Mouse (Mus musculus): ENCODE measurements around the gene Daam2. TPM values are rescaled to one million over a fixed set of nuclear protein-coding genes. Genes with fewer than 3 reads are reported as not detected.
"Not testable (repeated sequence)": the region's sequence is repeated elsewhere in the genome, so short reads cannot be mapped to it uniquely, and the experiment has no call there.

Gene Daam2
- polyA plus RNA-seq, 1 experiment = 19.0 TPM

DNA sequence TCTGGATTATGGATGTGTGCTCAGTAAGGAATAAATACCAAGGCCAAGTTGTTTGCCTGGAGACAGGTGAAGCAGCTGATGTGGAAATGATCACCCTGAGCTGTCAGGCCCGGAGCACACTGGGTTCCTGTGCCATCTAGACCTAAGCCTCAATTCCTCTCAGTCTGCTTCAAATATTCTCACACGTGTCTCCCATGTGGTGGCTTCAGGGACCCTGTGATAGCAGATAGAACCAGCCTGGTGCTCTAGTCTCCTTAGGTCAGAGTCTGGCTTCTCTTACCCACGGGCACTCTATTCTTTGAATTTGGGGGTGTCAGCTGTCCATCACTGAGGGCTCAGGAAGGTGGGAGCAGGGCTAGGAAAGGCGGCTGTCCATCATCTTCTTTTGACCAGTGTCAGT is 124.4 kb downstream of the Daam2 start:
- TF ChIP-seq CTCF (IDR thresholded peaks at IDR 0.05; ENCODE audit: borderline replicate concordance, insufficient read depth, low read length) (no peak), POLR2A (IDR thresholded peaks at IDR 0.05; ENCODE audit: low read depth, low read length) (no peak)
- no peak overlapping the region for H3K4me3 ChIP-seq (ENCODE audit: insufficient read depth, low read length)
- H3K4me1 ChIP-seq (ENCODE audit: control insufficient read depth, insufficient read depth, low read length) = no peaks in the 10 kb centered on the region
- no peak overlapping the region for H3K27ac ChIP-seq (ENCODE audit: insufficient read depth, low read length)

DNA sequence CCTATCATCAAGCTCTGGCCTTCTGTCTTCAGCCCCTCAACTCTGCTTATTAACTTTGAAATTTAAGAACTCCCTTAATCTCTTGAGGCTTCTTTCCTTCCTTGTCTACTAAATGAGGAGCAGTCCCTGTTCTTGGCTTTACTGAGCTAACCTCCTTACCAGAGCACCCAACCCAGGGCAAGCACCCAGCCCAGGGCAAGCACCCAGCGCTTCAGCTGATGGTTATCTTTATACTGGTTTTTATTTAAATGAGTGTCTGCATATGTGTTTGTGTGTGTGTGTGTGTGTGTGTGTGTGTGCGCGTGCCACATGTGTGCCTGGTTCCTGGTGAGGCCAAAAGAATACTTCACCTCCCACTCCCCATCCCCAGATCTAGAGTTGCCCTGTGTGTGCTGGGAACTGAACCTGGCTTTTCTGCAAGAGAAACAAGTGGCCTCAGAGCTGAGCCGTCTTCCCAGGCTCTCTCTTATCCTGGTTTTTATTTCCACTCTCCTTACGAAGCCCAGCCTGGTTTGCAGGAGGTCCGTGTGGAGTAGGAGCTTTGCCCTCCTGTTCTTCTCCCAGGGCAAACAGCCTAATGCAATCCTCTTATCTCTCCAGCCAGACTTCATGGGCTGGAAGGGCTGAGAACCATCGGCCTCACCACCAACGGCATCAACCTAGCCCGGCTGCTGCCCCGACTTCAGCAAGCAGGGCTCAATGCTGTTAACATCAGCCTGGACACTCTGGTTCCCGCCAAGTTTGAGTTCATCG is 125.1 kb downstream of the Daam2 start:
- TF ChIP-seq POLR2A (IDR thresholded peaks at IDR 0.05; ENCODE audit: low read depth, low read length) (no peak), CTCF (IDR thresholded peaks at IDR 0.05; ENCODE audit: borderline replicate concordance, insufficient read depth, low read length) (no peak)
- no peak overlapping the region for H3K27ac ChIP-seq (ENCODE audit: insufficient read depth, low read length)
- H3K4me3 ChIP-seq (ENCODE audit: insufficient read depth, low read length) = no peak overlapping the region
- H3K4me1 ChIP-seq (ENCODE audit: control insufficient read depth, insufficient read depth, low read length) = no peaks in the 10 kb centered on the region

DNA sequence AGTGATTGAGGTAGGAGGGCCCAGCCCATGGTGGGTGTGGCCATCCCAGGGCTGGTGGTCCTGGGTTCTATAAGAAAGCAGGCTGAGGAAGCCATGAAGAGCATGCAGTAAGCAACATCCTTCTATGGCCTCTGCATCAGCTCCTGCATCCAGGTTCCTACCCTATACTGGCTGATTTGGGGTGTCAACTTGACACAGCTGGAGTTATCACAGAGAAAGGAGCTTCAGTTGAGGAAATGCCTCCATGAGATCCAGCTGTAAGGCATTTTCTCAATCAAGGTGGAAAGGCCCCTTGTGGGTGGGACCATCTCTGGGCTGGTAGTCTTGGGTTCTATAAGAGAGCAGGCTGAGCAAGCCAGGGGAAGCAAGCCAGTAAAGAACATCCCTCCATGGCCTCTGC is 126.8 kb downstream of the Daam2 start:
- H3K4me3 ChIP-seq (ENCODE audit: insufficient read depth, low read length); H3K4me1 ChIP-seq (ENCODE audit: control insufficient read depth, insufficient read depth, low read length); H3K27ac ChIP-seq (ENCODE audit: insufficient read depth, low read length): not testable (repeated sequence)

DNA sequence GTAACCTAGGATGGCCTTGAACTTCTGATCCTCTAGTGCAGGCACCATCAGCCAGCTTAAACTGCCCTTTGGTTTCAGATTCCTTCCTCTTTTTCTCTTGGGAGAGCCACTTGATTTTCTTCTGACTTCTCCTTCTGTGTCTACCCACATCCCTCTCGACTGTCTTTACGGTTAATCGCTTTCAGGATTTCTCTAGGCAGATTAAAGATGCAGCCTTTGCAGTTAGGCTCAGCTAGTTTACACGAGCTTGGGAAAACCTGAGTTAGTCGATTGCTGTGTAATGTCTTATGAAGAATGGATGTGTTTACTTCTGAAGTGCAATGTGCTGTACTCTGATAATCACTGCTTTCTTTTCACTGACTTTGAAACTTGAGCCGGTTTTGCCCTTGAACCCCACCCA is 127.5 kb downstream of the Daam2 start:
- H3K4me1 ChIP-seq (ENCODE audit: control insufficient read depth, insufficient read depth, low read length) = peaks cover 6% of the 10 kb centered on the region
- no peak for TF ChIP-seq POLR2A (IDR thresholded peaks at IDR 0.05; ENCODE audit: low read depth, low read length)
- no peak overlapping the region for H3K27ac ChIP-seq (ENCODE audit: insufficient read depth, low read length)
- no peak overlapping the region for H3K4me3 ChIP-seq (ENCODE audit: insufficient read depth, low read length)

DNA sequence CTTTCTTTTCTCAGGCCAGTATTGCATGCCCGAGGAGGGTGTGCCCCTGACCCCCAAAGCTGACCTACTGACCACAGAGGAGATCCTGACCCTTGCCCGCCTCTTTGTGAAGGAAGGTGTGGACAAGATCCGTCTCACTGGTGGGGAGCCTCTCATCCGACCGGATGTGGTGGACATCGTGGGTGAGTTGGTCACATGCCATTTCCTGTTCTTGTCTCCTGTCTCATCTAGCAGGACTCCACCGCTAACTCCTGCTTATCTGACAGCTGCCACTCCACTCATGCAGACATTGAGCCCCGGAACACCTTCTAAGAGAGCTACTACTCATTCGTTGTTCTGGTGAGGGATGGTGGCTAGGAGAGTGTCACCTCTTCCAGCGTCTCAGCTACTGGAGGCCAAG is 129.1 kb downstream of the Daam2 start:
- Histone ChIP-seq H3K4me3 (ENCODE audit: insufficient read depth, low read length) (no peak overlapping the region), H3K4me1 (ENCODE audit: control insufficient read depth, insufficient read depth, low read length) (peaks cover 7% of the 10 kb centered on the region), H3K27ac (ENCODE audit: insufficient read depth, low read length) (no peak overlapping the region)
- TF ChIP-seq CTCF (IDR thresholded peaks at IDR 0.05; ENCODE audit: borderline replicate concordance, insufficient read depth, low read length) = no peak
- no peak for TF ChIP-seq POLR2A (IDR thresholded peaks at IDR 0.05; ENCODE audit: low read depth, low read length)

DNA sequence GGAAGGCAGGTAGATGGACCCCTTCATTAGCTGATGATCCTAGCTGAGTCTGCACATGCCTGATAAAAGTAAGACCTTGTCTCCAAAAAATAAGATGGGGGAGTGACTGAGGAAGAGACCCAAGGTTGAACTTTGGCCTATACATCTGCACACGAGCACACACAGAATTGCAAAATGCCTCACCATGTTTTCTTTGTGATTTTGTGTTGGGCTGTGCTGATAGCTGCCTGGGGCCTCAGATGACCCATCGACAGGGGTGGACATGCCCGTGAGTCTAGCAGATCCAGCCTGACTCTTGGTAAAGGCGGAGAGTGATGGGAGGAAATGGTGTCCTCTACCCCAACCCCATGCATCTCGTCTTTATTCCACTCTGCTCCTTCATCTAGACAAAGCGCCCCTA is 129.9 kb downstream of the Daam2 start:
- TF ChIP-seq POLR2A (IDR thresholded peaks at IDR 0.05; ENCODE audit: low read depth, low read length) (no peak), CTCF (IDR thresholded peaks at IDR 0.05; ENCODE audit: borderline replicate concordance, insufficient read depth, low read length) (no peak)
- H3K4me1 ChIP-seq (ENCODE audit: control insufficient read depth, insufficient read depth, low read length) = peaks cover 15% of the 10 kb centered on the region
- H3K4me3 ChIP-seq (ENCODE audit: insufficient read depth, low read length) = no peak overlapping the region
- no peak overlapping the region for H3K27ac ChIP-seq (ENCODE audit: insufficient read depth, low read length)

DNA sequence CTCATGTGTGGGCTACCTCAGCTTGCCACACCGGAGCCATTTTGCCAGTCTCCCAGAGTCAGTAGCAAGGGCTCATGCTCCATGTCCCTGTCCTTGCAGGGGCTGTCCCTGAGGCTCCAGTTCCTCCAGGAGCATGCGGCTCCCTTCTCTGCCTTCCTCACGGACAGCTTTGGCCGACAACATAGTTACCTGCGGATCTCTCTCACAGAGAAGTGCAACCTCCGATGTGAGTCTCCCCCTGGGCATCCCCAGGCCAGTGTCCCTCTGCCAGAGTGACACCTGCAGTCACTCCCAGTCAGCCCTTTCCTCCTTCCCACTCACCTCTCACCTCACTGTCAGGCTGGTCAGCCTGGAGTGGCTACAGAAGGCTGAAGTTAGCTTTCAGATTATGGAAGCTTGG is 131.1 kb downstream of the Daam2 start:
- Histone ChIP-seq H3K4me1 (ENCODE audit: control insufficient read depth, insufficient read depth, low read length) (peaks cover 15% of the 10 kb centered on the region), H3K27ac (ENCODE audit: insufficient read depth, low read length) (peak overlapping the region; percentile 68), H3K4me3 (ENCODE audit: insufficient read depth, low read length) (no peak overlapping the region)
- TF ChIP-seq CTCF (IDR thresholded peaks at IDR 0.05; ENCODE audit: borderline replicate concordance, insufficient read depth, low read length) = no peak

DNA sequence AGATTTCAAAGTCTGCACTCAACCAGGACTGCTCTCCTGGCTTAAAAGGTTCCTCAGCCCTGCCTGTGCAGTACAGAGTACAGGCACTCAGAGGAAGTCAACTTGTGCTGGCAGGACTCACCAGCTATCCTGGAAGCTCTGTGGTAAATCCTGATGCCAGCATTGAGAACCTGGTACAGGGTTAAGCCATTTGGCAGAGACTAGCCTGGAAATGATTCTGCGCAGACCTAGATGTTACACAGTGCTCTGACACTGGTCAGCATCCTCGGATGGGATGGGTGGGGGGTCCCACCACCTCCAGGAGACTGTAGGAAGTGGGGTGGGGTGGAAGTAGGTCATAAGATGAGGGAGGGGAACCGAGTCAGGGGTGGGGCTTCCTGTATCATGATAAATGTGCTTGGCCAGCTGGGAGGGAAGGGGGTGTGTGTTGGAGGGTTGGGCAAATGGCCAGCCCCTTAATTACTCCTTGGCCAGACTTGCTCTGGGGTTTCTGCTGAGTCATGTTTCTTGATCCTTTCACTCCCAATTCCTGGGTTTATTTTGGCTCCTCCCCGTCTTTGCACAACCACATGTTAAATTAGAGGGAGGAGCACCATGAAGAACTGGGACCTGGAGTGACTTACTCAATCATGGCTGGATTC is 132.0 kb downstream of the Daam2 start:
- H3K27ac ChIP-seq (ENCODE audit: insufficient read depth, low read length) = peak overlapping the region; percentile 82
- H3K4me3 ChIP-seq (ENCODE audit: insufficient read depth, low read length) = no peak overlapping the region
- H3K4me1 ChIP-seq (ENCODE audit: control insufficient read depth, insufficient read depth, low read length) = peaks cover 15% of the 10 kb centered on the region
- TF ChIP-seq CTCF (IDR thresholded peaks at IDR 0.05; ENCODE audit: borderline replicate concordance, insufficient read depth, low read length) (no peak), POLR2A (IDR thresholded peaks at IDR 0.05; ENCODE audit: low read depth, low read length) (no peak)

DNA sequence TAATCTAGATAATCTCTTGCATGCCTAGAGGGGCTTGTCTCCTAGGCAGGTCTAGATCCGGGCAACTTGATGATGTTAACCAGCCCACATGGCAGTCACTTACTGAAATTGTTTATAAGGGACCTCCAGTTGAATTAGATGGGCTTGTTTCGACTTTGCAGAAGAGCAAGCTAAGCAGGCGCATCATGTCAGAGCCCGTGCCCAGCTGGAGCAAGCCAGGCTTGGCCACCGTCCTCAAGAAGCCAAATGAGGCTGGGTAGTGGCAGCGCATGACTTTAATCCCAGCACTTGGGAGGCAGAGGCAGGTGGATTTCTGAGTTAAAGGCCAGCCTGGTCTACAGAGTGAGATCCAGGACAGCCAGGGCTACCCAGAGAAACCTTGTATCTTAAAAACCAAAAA is 133.0 kb downstream of the Daam2 start:
- no peak overlapping the region for H3K4me3 ChIP-seq (ENCODE audit: insufficient read depth, low read length)
- H3K27ac ChIP-seq (ENCODE audit: insufficient read depth, low read length) = no peak overlapping the region
- TF ChIP-seq POLR2A (IDR thresholded peaks at IDR 0.05; ENCODE audit: low read depth, low read length) (no peak), CTCF (IDR thresholded peaks at IDR 0.05; ENCODE audit: borderline replicate concordance, insufficient read depth, low read length) (no peak)
- H3K4me1 ChIP-seq (ENCODE audit: control insufficient read depth, insufficient read depth, low read length) = peaks cover 15% of the 10 kb centered on the region

DNA sequence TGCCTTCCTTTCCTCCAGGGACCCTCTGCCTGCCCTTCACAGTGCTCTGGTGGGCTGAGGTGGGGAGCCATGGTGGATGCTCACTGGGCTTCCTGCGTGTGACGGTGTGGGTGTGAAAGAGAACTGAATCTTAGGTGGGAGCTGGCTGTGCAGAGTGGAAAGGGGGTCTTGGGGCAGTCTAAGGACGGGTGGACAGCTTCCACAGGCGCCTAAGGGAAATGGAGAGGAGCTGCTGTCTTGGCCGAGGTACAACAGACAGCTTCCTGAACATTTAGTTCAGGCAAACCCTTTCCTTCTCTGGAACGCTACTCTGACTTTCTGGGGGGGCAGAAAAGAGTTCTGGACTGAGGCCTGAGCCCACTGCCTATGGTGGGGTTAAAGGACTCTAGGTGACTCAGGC is 134.0 kb downstream of the Daam2 start:
- TF ChIP-seq POLR2A (IDR thresholded peaks at IDR 0.05; ENCODE audit: low read depth, low read length) (no peak), CTCF (IDR thresholded peaks at IDR 0.05; ENCODE audit: borderline replicate concordance, insufficient read depth, low read length) (no peak)
- H3K27ac ChIP-seq (ENCODE audit: insufficient read depth, low read length) = no peak overlapping the region
- peaks cover 15% of the 10 kb centered on the region for H3K4me1 ChIP-seq (ENCODE audit: control insufficient read depth, insufficient read depth, low read length)
- H3K4me3 ChIP-seq (ENCODE audit: insufficient read depth, low read length) = no peak overlapping the region
